In genomic region chr2:93199531-93199974, GRCm38 (mm10) we compare ENCODE assay signal across 8 mouse cellular contexts. TPM values are rescaled to one million over a fixed set of nuclear protein-coding genes. Genes with fewer than 3 reads are reported as not detected.
DNase-seq lines count a peak whose midpoint lies in the region; ATAC-seq and TF ChIP-seq lines count a peak whose summit lies in the region.

No protein-coding gene starts in this region.

- ATAC-seq in CD4-positive, CD25-positive, alpha-beta regulatory T cell, adult 4 months = peak; percentile 40
- ATAC-seq in intestine, embryonic 16.5 days = peak; percentile 11
- ATAC-seq in liver, postnatal 0 days = peak; percentile 43
- ATAC-seq in neural tube, embryonic 12.5 days (ENCODE audit: low FRiP score, low read depth) = peak; percentile 27

- peaks cover 18% of the 10 kb centered on the region for H3K4me1 ChIP-seq in intestine, embryonic 16.5 days (ENCODE audit: control insufficient read depth, insufficient read depth, low read length)
- H3K4me1 ChIP-seq in liver, postnatal 0 days (ENCODE audit: insufficient read depth) = no peaks in the 10 kb centered on the region
- peaks cover 41% of the 10 kb centered on the region for H3K4me1 ChIP-seq in neural tube, embryonic 12.5 days

- 40% methylated on average over 13 of the region's 13 CpGs for WGBS in intestine, embryonic 16.5 days
- WGBS in liver, postnatal 0 days (ENCODE audit: insufficient replicate concordance) = 45% methylated on average over 13 of the region's 13 CpGs
- WGBS in neural tube, embryonic 12.5 days = 40% methylated on average over 13 of the region's 13 CpGs

- DNase-seq in R1 (ENCODE audit: low read depth, low spot score) = peak; percentile 82
- peak; percentile 71 for DNase-seq in cerebellum, postnatal 36 days
- peak; percentile 81 to 91 for DNase-seq in heart, adult 18-20 months
- peak; percentile 62 for DNase-seq in liver, postnatal 0 days
- DNase-seq in right cerebral cortex, adult 18-20 months = no peak

- no peak overlapping the region for H3K27ac ChIP-seq in intestine, embryonic 16.5 days (ENCODE audit: low read length)
- H3K27ac ChIP-seq in liver, postnatal 0 days (ENCODE audit: low read depth) = no peak overlapping the region
- no peak overlapping the region for H3K27ac ChIP-seq in neural tube, embryonic 12.5 days

- H3K9me3 ChIP-seq in intestine, embryonic 16.5 days (ENCODE audit: control insufficient read depth, low read length) = no peaks in the 10 kb centered on the region
- H3K9me3 ChIP-seq in liver, postnatal 0 days (ENCODE audit: low read length) = no peaks in the 10 kb centered on the region
- H3K9me3 ChIP-seq in neural tube, embryonic 12.5 days = no peaks in the 10 kb centered on the region

- no peaks in the 10 kb centered on the region for H3K27me3 ChIP-seq in intestine, embryonic 16.5 days (replicated peaks; ENCODE audit: control insufficient read depth, insufficient read depth, low read length)
- no peaks in the 10 kb centered on the region for H3K27me3 ChIP-seq in liver, postnatal 0 days (ENCODE audit: insufficient read depth, low read length)
- no peaks in the 10 kb centered on the region for H3K27me3 ChIP-seq in neural tube, embryonic 12.5 days (replicated peaks)

- TF ChIP-seq EP300 in liver, postnatal 0 days (IDR thresholded peaks at IDR 0.05; ENCODE audit: low read depth) = no peak

- H3K36me3 ChIP-seq in intestine, embryonic 16.5 days (ENCODE audit: control insufficient read depth, insufficient read depth, low read length) = 0 out of 2 replicates have a peak, but pooled peaks cover 3% of the 10 kb centered on the region
- H3K36me3 ChIP-seq in liver, postnatal 0 days (replicated peaks; ENCODE audit: insufficient read depth, low read length) = no peaks in the 10 kb centered on the region
- H3K36me3 ChIP-seq in neural tube, embryonic 12.5 days = peaks cover 63% of the 10 kb centered on the region

- TF ChIP-seq CTCF in liver, postnatal 0 days (IDR thresholded peaks at IDR 0.05; ENCODE audit: low read depth) = peak; percentile 90

- H3K4me2 ChIP-seq in intestine, embryonic 16.5 days (ENCODE audit: low read depth, low read length) = no peak overlapping the region
- H3K4me2 ChIP-seq in liver, postnatal 0 days (ENCODE audit: low read depth, low read length) = no peak overlapping the region
- H3K4me2 ChIP-seq in neural tube, embryonic 12.5 days (replicated peaks) = no peak overlapping the region

- no peak overlapping the region for H3K9ac ChIP-seq in intestine, embryonic 16.5 days (ENCODE audit: low read depth, low read length)
- H3K9ac ChIP-seq in liver, postnatal 0 days (replicated peaks) = no peak overlapping the region
- H3K9ac ChIP-seq in neural tube, embryonic 12.5 days = no peak overlapping the region

- H3K4me3 ChIP-seq in intestine, embryonic 16.5 days (ENCODE audit: low read length) = no peak overlapping the region
- no peak overlapping the region for H3K4me3 ChIP-seq in liver, postnatal 0 days (ENCODE audit: low read depth, low read length)
- no peak overlapping the region for H3K4me3 ChIP-seq in neural tube, embryonic 12.5 days

RNA-seq across cellular contexts. Expression of gene Trp53i11, which starts 12.2 kb away (rescaled TPM):
- polyA plus RNA-seq in CD4-positive, CD25-positive, alpha-beta regulatory T cell, adult 4 months (2017; shearing (Covaris generic)) = 10 to 100 TPM; 48.6 to 70.7 TPM
- total RNA-seq in heart, adult 18-20 months (2021) = 10 to 100 TPM; 26.7 to 30.5 TPM
- polyA plus RNA-seq in intestine, embryonic 16.5 days (2015; fragmentation: Nextera tagmentation; extraction: Ambion mirVana) = 49.3 and 52.1 TPM in 2 replicates
- 4.0 and 5.7 TPM in 2 replicates for polyA plus RNA-seq in liver, postnatal 0 days (2015; fragmentation: Nextera tagmentation; extraction: Ambion mirVana)
- 144 and 230 TPM in 2 replicates for polyA plus RNA-seq in neural tube, embryonic 12.5 days (2016; fragmentation: Nextera tagmentation; extraction: Ambion mirVana)
